Mouse (Mus musculus) forebrain, embryonic 16.5 days (tissue): ENCODE measurements at regions not wholly inside any gene's neighbourhood (a gene's known extent, or its start where the extent isn't known, plus 50 kb on each side); places are given as distances from the start of the nearest gene placed in this dataset.

ENCODE experiments used
- ATAC-seq: fragments of 200-750 bp; cut with Nextera tagmentation; 2 replicates; pipeline ENCODE4 v1.8.0; 2017; ENCODE audit warnings: mild to moderate bottlenecking, moderate library complexity
- H3K27ac ChIP-seq: fragments of 300-500 bp; sonication (generic); 2 replicates; pipeline ENCODE4 v1.5.1; 2014; ENCODE audit warnings: low read length, control low read depth
- H3K27me3 ChIP-seq: fragments of 300-500 bp; sonication (generic); replicated peaks from 2 replicates; pipeline ENCODE4 v1.6.1; 2014; ENCODE audit warnings: low read length; ENCODE audit not compliant: control insufficient read depth, insufficient read depth
- H3K36me3 ChIP-seq: fragments of 300-500 bp; sonication (generic); 2 replicates; pipeline ENCODE4 v1.6.1; 2014; ENCODE audit not compliant: control insufficient read depth, insufficient read depth
- H3K4me1 ChIP-seq: fragments of 300-500 bp; sonication (generic); replicated peaks from 2 replicates; pipeline ENCODE4 v1.6.1; 2014; ENCODE audit warnings: low read length; ENCODE audit not compliant: control insufficient read depth, insufficient read depth
- H3K4me2 ChIP-seq: fragments of 300-500 bp; sonication (generic); 2 replicates; pipeline ENCODE4 v1.6.1; 2014; ENCODE audit warnings: mild to moderate bottlenecking, low read length, control low read depth
- H3K4me3 ChIP-seq: fragments of 300-500 bp; sonication (generic); replicated peaks from 2 replicates; pipeline ENCODE4 v1.5.1; 2014; ENCODE audit warnings: mild to moderate bottlenecking, low read length, control low read depth
- H3K9ac ChIP-seq: fragments of 300-500 bp; sonication (generic); replicated peaks from 2 replicates; pipeline ENCODE4 v1.6.1; 2014; ENCODE audit warnings: low read depth, low read length, control low read depth
- H3K9me3 ChIP-seq: fragments of 300-500 bp; sonication (generic); 2 replicates; pipeline ENCODE4 v1.6.1; 2016; ENCODE audit warnings: low read length; ENCODE audit not compliant: control insufficient read depth
- WGBS: fragments of 180-500 bp; shearing (Covaris S2); extraction: QIAGEN DNeasy Blood & Tissue Kit; methylation state at CpG from one replicate; pipeline ENCODE4 v1.1.7; 2014; 5-methylcytosine and 5-hydroxymethylcytosine counted together

DNA sequence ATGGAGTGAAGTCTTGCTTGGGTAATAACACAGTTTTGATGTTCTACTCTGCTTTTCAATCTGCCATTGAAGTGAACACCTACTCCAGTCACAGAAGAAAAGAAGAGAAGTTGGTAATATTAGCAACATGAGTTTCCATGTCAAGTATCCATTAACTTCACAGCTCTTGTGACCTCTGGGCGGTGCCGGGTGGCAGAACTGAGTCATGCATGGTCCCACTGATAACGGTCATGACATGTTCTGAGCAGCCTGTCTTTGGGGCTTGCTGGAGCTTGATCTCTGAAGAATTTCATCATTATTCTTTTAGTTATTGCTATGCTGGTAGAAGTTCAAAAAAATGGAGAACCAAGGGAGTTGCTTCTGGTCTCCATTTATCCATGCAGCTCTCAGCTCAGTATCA lies 215.1 kb upstream of the Ptger4 start:
- H3K4me2 ChIP-seq = no peak overlapping the region
- no peak for ATAC-seq
- H3K36me3 ChIP-seq = no peaks in the 10 kb centered on the region
- H3K27ac ChIP-seq = no peak overlapping the region
- no peak overlapping the region for H3K9ac ChIP-seq
- H3K4me3 ChIP-seq = no peak overlapping the region
- no peaks in the 10 kb centered on the region for H3K27me3 ChIP-seq
- WGBS = 96% methylated on average over 3 of the region's 3 CpGs
- H3K9me3 ChIP-seq = no peaks in the 10 kb centered on the region
- H3K4me1 ChIP-seq = no peaks in the 10 kb centered on the region

DNA sequence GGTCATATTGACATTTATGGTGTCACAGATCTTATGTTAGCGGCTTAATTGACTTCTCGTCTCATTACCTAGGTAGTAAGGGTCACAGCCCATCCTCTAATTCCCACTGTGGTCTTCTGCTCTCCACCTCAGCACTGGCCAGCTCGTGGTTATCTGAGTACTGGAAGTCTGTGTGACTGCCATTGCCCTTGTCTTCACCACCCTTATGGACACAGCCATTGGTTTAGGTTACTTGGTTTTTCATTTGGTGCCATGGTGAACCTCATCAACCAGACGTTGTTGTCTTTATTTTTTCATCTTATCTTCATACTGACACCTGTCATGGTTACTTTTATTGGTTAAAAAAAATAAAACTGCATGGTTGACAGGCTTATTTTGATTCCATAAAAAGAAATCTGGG lies 215.6 kb upstream of the Ptger4 start:
- ATAC-seq = no peak
- 85% methylated on average over 4 of the region's 4 CpGs for WGBS

DNA sequence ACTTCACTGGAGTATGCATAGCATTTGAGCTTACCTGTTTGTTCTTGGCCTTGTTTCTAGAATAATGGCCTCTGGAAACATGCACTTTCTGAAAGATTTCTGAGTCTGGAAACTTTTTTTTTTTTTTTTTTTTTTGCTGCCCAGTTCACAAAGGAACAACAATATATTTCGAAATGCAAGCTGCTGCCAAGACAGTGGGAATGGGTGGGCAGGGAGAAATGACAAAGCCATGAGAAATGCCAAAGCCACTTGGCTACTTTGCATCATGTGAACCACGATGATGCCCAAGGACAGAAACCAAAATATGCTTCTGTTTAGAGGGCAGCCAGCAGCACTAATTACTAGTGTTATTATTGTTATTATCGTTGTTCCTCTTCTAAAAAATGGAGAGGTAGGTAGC lies 218.7 kb upstream of the Ptger4 start:
- H3K27me3 ChIP-seq = no peaks in the 10 kb centered on the region
- H3K9ac ChIP-seq = no peak overlapping the region
- ATAC-seq = no peak
- H3K36me3 ChIP-seq = no peaks in the 10 kb centered on the region
- H3K9me3 ChIP-seq = no peaks in the 10 kb centered on the region
- H3K4me2 ChIP-seq = no peak overlapping the region
- no peak overlapping the region for H3K4me3 ChIP-seq
- H3K4me1 ChIP-seq = no peaks in the 10 kb centered on the region
- H3K27ac ChIP-seq = no peak overlapping the region
- 76% methylated on average over 3 of the region's 3 CpGs for WGBS

More for the DNA sequence above, 215.6 kb upstream of the Ptger4 start:
- Histone ChIP-seq H3K36me3 (no peaks in the 10 kb centered on the region), H3K4me1 (no peaks in the 10 kb centered on the region), H3K27me3 (no peaks in the 10 kb centered on the region), H3K27ac (no peak overlapping the region), H3K4me3 (no peak overlapping the region), H3K4me2 (no peak overlapping the region), H3K9ac (no peak overlapping the region), H3K9me3 (no peaks in the 10 kb centered on the region)

DNA sequence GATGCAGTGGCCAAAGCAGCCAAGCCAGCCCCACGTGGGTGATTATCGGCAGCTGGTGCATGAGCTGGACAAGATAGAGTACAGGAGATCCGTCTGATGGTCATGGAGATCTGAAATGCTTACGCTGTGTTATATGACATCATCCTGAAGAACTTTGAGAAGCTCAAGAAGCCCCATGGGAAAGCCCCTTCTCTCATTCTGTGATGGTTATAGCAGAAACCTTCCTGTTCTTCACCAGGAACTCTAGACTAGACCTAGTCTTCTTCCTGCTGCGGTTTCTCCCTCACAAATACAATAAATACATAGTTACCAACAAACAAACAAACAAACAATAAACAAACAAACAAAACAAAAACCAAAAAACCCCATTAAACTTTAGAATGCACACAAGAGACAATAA lies 220.7 kb upstream of the Ptger4 start:
- Histone ChIP-seq H3K9me3 (no peaks in the 10 kb centered on the region), H3K27me3 (no peaks in the 10 kb centered on the region), H3K4me1 (no peaks in the 10 kb centered on the region), H3K4me2 (no peak overlapping the region), H3K9ac (no peak overlapping the region), H3K27ac (no peak overlapping the region), H3K36me3 (no peaks in the 10 kb centered on the region), H3K4me3 (no peak overlapping the region)
- 91% methylated on average over 5 of the region's 5 CpGs for WGBS
- ATAC-seq = no peak

DNA sequence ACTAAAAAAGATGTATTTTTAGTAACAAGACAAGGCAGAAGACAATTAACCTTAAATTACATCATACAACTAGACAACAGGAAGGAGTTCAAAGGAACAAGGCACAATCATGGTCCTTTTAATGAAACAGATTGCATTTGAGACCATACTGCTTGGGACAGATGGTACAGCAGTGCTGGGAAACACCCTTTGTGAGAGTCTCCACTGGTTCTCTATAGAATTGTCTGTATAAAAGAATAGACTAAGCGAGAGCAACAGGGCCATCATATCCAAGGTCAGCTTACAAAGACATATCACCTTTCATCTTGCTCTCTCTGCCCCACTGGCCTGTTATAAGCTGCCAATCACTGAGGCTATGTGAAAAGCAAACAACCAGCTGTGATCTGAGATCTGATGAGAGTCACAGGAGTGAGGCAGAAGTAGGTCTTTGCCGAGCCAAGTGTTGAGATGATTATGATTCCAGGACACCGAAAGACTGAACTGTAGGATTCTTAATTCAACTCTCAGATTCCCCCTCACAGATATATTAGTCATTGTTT lies 224.6 kb upstream of the Ptger4 start:
- Histone ChIP-seq H3K4me2 (no peak overlapping the region), H3K4me1 (no peaks in the 10 kb centered on the region), H3K27ac (no peak overlapping the region), H3K36me3 (no peaks in the 10 kb centered on the region), H3K9ac (no peak overlapping the region), H3K27me3 (no peaks in the 10 kb centered on the region), H3K4me3 (no peak overlapping the region), H3K9me3 (no peaks in the 10 kb centered on the region)
- WGBS = 73% methylated on average over 3 of the region's 3 CpGs
- no peak for ATAC-seq

DNA sequence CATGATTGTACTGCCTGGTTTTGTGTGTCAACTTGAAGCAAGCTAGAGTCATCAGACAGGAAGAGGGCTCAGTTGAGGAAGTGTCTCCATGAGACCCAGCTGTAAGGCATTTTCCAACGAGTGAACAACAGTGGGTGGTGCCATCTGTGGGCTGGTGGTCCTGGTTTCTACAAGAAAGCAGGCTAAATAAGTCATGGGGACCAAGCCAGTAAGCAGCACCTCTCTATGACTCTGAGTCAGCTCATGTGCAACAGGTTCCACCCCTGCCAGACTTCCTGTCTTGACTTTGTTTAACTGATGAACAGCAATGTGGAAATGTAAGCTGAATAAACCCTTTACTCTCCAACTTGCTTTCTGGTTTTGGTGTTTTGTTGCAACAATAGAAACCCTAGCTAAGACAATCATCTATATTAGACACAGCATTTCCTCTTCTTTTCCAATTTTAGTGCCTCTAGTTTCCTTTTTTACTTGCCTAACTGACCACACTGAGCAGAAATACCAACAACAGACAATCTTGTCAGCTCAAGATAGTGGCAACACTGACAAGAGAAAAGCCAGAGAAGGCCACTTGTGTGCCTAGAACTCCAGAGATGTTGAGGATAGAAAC lies 231.5 kb upstream of the Ptger4 start:
- no peak for ATAC-seq
- WGBS = 56% methylated on average over 1 of the region's 1 CpGs
- no peak overlapping the region for H3K4me2 ChIP-seq

DNA sequence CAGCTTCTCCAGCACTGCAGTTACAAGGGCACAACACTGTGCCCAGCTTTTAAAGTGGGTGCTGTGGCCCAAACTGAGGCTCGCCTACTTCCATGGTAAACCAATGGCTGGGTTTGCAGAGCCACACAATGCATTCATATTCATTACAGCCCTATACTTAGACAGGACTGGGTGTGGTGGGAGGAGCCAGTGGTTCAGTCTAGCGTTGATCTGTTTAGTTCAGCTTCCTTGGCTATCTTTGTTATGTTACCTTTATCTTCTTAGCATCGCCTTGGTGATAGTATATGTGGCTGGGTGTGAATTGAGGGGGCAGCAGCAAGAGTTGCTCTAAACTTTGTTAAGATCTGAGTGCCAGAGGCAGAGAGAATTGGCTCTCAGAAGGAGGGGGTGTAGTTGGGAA lies 249.3 kb upstream of the Ptger4 start:
- H3K9ac ChIP-seq = no peak overlapping the region
- no peaks in the 10 kb centered on the region for H3K9me3 ChIP-seq
- no peak overlapping the region for H3K4me2 ChIP-seq
- no peaks in the 10 kb centered on the region for H3K36me3 ChIP-seq
- H3K27me3 ChIP-seq = no peaks in the 10 kb centered on the region
- H3K4me3 ChIP-seq = no peak overlapping the region
- no peaks in the 10 kb centered on the region for H3K4me1 ChIP-seq
- ATAC-seq = no peak
- 73% methylated on average over 3 of the region's 3 CpGs for WGBS
- no peak overlapping the region for H3K27ac ChIP-seq

More for the DNA sequence above, 231.5 kb upstream of the Ptger4 start:
- H3K36me3 ChIP-seq = no peaks in the 10 kb centered on the region
- H3K4me3 ChIP-seq = no peak overlapping the region
- no peaks in the 10 kb centered on the region for H3K4me1 ChIP-seq
- H3K27ac ChIP-seq = no peak overlapping the region
- H3K9me3 ChIP-seq = no peaks in the 10 kb centered on the region
- H3K9ac ChIP-seq = no peak overlapping the region
- H3K27me3 ChIP-seq = no peaks in the 10 kb centered on the region

DNA sequence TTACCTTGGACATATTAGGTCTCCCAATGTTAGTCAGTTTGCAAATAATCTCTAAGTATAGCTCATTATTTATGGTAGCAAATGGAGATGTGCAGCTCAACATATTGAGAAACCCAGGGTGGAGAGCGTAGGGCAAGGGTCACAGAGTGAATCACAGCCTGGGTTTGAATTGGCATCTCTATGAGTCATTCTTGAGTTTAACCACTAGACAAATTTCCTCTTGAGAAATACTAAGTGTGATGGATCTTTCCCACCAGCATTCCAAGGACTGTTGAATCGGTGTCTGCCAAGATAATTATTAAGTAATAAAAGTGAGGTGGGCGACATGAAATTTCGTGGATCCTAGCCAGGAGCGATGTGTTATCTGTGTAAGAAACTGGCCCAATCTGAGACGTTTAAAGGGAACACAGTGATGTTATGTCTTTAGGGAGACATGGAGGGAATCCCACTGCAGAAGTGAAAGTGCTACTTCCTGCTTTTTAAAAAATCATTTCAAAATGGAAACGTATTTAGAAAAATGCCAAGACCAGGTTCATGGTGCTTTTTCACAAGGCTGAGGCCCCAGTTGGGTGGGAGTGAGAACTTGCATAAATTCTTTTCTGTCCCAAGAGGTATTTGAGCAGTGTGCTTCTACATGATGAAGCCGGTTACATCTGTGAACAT lies 251.3 kb upstream of the Ptger4 start:
- Histone ChIP-seq H3K27me3 (no peaks in the 10 kb centered on the region), H3K4me2 (no peak overlapping the region), H3K9ac (no peak overlapping the region), H3K36me3 (no peaks in the 10 kb centered on the region), H3K4me1 (no peaks in the 10 kb centered on the region), H3K9me3 (no peaks in the 10 kb centered on the region), H3K4me3 (no peak overlapping the region), H3K27ac (no peak overlapping the region)
- ATAC-seq = no peak
- WGBS = 91% methylated on average over 8 of the region's 8 CpGs

DNA sequence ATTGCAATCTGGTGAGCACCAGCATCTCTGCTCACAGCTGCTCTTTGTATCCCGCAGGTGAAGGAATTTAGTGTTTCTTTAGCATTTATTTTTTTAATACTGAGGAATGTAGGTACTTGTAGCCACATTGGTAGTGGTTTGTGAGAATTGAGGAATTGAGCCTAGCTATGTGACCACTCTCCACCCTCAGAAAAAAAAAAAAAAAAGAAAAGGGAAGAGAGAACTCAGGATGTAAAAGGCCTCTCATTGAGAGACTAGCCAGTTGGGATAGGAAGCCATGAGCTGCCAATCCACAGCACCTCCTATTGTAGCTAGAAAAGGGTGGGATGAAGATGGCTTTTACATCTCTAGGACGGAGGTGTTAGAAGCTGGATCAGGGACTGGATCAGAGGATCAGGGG lies 252.0 kb upstream of the Ptger4 start:
- no peaks in the 10 kb centered on the region for H3K9me3 ChIP-seq
- no peak overlapping the region for H3K27ac ChIP-seq
- WGBS = 92% methylated on average over 2 of the region's 2 CpGs
- H3K4me1 ChIP-seq = no peaks in the 10 kb centered on the region
- H3K27me3 ChIP-seq = no peaks in the 10 kb centered on the region
- H3K4me3 ChIP-seq = no peak overlapping the region
- H3K4me2 ChIP-seq = no peak overlapping the region
- no peak for ATAC-seq
- H3K36me3 ChIP-seq = no peaks in the 10 kb centered on the region
- H3K9ac ChIP-seq = no peak overlapping the region
